Mouse (Mus musculus): Measurements from ENCODE around the gene Steap3. TPM values are rescaled to one million over a fixed set of nuclear protein-coding genes. Genes with fewer than 3 reads are reported as not detected.
"Not testable (repeated sequence)": the region's sequence is repeated elsewhere in the genome, so short reads cannot be mapped to it uniquely, and the experiment has no call there.

Steap3 gene
- polyA plus RNA-seq, 2 experiments: 38.8 to 39.1 TPM

DNA sequence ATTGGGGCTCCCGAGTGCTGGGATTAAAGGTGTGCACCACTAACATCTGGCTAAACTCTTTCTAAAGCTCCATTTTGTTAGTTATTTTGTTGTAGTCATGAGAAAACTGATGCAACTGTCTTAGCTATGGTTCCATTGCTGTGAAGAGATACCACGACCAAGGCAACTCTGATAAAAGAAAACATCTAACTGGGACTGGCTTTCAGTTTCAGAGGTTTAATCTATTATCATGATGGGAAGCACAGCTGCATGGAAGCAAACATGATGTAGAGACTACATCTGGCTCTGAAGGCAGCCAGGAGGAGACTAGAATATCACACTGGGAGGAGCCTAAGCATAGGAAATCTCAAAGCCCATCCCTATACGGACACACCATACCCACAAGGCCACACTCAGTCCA, 19.2 kb upstream of the Steap3 start:
- TF ChIP-seq EP300 (IDR thresholded peaks at IDR 0.05; ENCODE audit: low read depth): no peak
- TF ChIP-seq CTCF (IDR thresholded peaks at IDR 0.05; ENCODE audit: low read depth): no peak
- Histone ChIP-seq H3K4me3 (ENCODE audit: insufficient read depth in 1 of 2, low read depth in 2 of 2, low read length in 2 of 2) (no peak overlapping the region), H3K4me2 (ENCODE audit: low read depth) (no peak overlapping the region), H3K27ac (no peak overlapping the region), H3K9me3 (ENCODE audit: control insufficient read depth, low read length) (no peaks in the 10 kb centered on the region), H3K4me1 (replicated peaks; ENCODE audit: control insufficient read depth in 2 of 2, insufficient read depth in 2 of 2, low read length in 1 of 2) (0 out of 4 replicates have a peak, but pooled peaks cover 0 to 1% of the 10 kb centered on the region in 2 experiments), H3K27me3 (ENCODE audit: control insufficient read depth, insufficient read depth, low read length) (no peaks in the 10 kb centered on the region), H3K9ac (replicated peaks) (no peak overlapping the region), H3K36me3 (replicated peaks; ENCODE audit: control insufficient read depth, insufficient read depth, low read depth) (no peaks in the 10 kb centered on the region)
- no peak for DNase-seq (ENCODE audit: low read depth in 3 of 3, low spot score in 3 of 3)
- ATAC-seq (ENCODE audit: insufficient read depth): no peak
- 58% methylated on average over 3 of the region's 3 CpGs for WGBS (ENCODE audit: insufficient replicate concordance)

DNA sequence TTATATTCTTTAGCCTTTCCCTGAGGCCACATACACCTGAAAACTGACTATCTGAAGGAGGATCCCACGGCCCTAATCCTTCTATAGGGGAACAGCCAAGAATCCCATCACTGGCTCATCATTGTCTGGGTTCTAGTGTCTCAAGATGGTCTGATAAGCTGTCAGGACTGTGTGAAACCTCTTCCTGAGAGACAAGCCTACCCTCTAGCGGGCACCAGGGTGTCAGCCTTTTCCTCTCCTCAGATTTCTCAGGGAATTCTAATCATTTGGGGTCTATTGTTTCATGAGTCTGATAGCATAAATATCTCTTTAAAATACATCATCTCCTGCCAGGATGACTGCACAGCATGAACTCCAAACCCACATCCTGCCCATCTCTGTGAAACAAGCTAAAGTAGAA, 17.3 kb upstream of the Steap3 start:
- Histone ChIP-seq H3K36me3 (replicated peaks; ENCODE audit: control insufficient read depth, insufficient read depth, low read depth) (no peaks in the 10 kb centered on the region), H3K27ac (no peak overlapping the region), H3K4me1 (replicated peaks; ENCODE audit: control insufficient read depth in 2 of 2, insufficient read depth in 2 of 2, low read length in 1 of 2) (0 out of 4 replicates have a peak, but pooled peaks cover 0 to 1% of the 10 kb centered on the region in 2 experiments), H3K4me3 (ENCODE audit: insufficient read depth in 1 of 2, low read depth in 2 of 2, low read length in 2 of 2) (no peak overlapping the region), H3K9ac (replicated peaks) (no peak overlapping the region), H3K4me2 (ENCODE audit: low read depth) (no peak overlapping the region), H3K27me3 (ENCODE audit: control insufficient read depth, insufficient read depth, low read length) (no peaks in the 10 kb centered on the region), H3K9me3 (ENCODE audit: control insufficient read depth, low read length) (no peaks in the 10 kb centered on the region)
- TF ChIP-seq EP300 (IDR thresholded peaks at IDR 0.05; ENCODE audit: low read depth): no peak
- TF ChIP-seq CTCF (IDR thresholded peaks at IDR 0.05; ENCODE audit: low read depth): peak; percentile 28
- WGBS (ENCODE audit: insufficient replicate concordance): 26% methylated on average over 2 of the region's 2 CpGs
- ATAC-seq (ENCODE audit: insufficient read depth) (no peak), DNase-seq (ENCODE audit: low read depth in 3 of 3, low spot score in 3 of 3) (no peak)

DNA sequence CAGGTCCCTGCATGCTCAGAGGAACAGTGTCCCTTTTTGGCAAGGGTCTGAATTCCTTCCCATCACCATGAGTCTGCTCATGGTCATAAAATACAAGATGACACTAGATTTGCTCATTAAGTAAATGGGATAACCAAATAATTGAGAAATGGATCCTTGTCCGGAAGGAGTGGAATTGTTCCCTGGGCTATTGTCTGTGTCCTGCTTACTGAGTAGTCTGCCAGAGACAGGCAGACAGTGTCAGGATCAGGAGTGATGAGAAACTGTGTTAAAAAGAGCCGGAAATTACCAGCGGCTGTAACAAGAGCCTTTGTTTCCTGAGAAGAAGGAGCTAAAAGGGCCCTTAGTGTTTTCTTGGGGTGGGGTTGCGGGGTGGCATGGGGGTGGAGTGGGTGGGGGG, 15.2 kb upstream of the Steap3 start:
- H3K27me3 ChIP-seq (ENCODE audit: control insufficient read depth, insufficient read depth, low read length): no peaks in the 10 kb centered on the region; the same call in 1 of the 2 replicates
- DNase-seq (ENCODE audit: low read depth in 3 of 3, low spot score in 3 of 3) (no peak), ATAC-seq (ENCODE audit: insufficient read depth) (no peak)
- no peaks in the 10 kb centered on the region for H3K4me1 ChIP-seq (replicated peaks; ENCODE audit: control insufficient read depth in 2 of 2, insufficient read depth in 2 of 2, low read length in 1 of 2)
- H3K4me3 ChIP-seq (ENCODE audit: insufficient read depth in 1 of 2, low read depth in 2 of 2, low read length in 2 of 2): no peak overlapping the region
- no peak overlapping the region for H3K9ac ChIP-seq (replicated peaks)
- no peaks in the 10 kb centered on the region for H3K36me3 ChIP-seq (replicated peaks; ENCODE audit: control insufficient read depth, insufficient read depth, low read depth)
- 47% methylated on average over 4 of the region's 4 CpGs for WGBS (ENCODE audit: insufficient replicate concordance)
- no peak overlapping the region for H3K27ac ChIP-seq
- H3K4me2 ChIP-seq (ENCODE audit: low read depth): no peak overlapping the region
- no peaks in the 10 kb centered on the region for H3K9me3 ChIP-seq (ENCODE audit: control insufficient read depth, low read length)
- TF ChIP-seq CTCF (IDR thresholded peaks at IDR 0.05; ENCODE audit: low read depth) (no peak), EP300 (IDR thresholded peaks at IDR 0.05; ENCODE audit: low read depth) (no peak)

DNA sequence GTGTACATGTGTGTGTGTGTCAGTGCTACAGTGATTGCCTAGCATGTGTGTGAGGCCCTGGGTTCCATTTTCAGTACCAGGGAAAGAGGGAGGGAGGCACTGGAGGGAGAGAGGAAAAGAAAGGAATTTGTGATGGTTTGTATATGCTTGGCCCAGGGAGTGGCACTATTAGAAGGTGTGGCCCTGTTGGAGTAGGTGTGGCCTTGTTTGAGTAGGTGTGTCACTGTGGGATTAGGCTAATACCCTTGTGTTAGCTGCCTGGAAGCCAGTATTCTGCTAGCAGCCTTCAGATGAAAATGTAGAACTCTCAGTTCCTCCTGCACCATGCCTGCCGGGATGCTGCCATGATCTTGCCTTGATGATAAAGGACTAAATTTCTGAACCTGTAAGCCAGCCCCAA, 3.6 kb upstream of the Steap3 start:
- peaks cover 18 to 29% of the 10 kb centered on the region in 2 experiments for H3K4me1 ChIP-seq (replicated peaks; ENCODE audit: control insufficient read depth in 2 of 2, insufficient read depth in 2 of 2, low read length in 1 of 2)
- ATAC-seq (ENCODE audit: insufficient read depth): peak; percentile 60; the same call in 1 of the 2 replicates

DNA sequence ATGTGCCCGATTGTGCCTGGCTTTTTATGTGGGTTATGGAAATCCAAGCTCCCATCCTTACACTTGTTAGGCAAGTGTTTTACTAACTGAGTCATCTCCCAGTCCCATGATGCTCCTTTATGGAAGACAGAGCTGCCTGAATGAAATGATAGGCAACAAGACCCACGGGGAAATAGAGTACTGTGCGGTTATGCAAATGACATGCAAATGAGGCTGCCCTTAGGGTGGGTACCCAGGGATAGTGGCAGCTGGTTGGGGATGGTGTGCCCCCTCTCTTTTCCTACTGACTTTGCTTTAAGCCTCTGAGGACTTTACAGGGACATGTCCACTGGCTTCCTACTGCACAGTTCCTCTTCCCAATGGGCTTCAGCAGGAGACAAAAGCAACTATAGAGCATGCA, 2.7 kb upstream of the Steap3 start:
- ATAC-seq (ENCODE audit: insufficient read depth): no peak

More for the DNA sequence above, 3.6 kb upstream of the Steap3 start:
- not testable (repeated sequence) for H3K4me3 ChIP-seq (ENCODE audit: insufficient read depth in 1 of 2, low read depth in 2 of 2, low read length in 2 of 2); H3K27ac ChIP-seq; H3K27me3 ChIP-seq (ENCODE audit: control insufficient read depth, insufficient read depth, low read length); H3K36me3 ChIP-seq (replicated peaks; ENCODE audit: control insufficient read depth, insufficient read depth, low read depth); H3K9me3 ChIP-seq (ENCODE audit: control insufficient read depth, low read length); H3K4me2 ChIP-seq (ENCODE audit: low read depth); DNase-seq (ENCODE audit: low read depth in 3 of 3, low spot score in 3 of 3); H3K9ac ChIP-seq (replicated peaks)
- WGBS (ENCODE audit: insufficient replicate concordance): 83% methylated on average over 1 of the region's 1 CpGs

More for the DNA sequence above, 2.7 kb upstream of the Steap3 start:
- H3K27ac ChIP-seq: no peak overlapping the region
- WGBS (ENCODE audit: insufficient replicate concordance): 71% methylated on average over 3 of the region's 3 CpGs
- peaks cover 25 to 36% of the 10 kb centered on the region in 2 experiments for H3K4me1 ChIP-seq (replicated peaks; ENCODE audit: control insufficient read depth in 2 of 2, insufficient read depth in 2 of 2, low read length in 1 of 2)
- H3K36me3 ChIP-seq (replicated peaks; ENCODE audit: control insufficient read depth, insufficient read depth, low read depth): no peaks in the 10 kb centered on the region
- no peak overlapping the region for H3K4me3 ChIP-seq (ENCODE audit: insufficient read depth in 1 of 2, low read depth in 2 of 2, low read length in 2 of 2)
- H3K9ac ChIP-seq (replicated peaks): no peak overlapping the region
- H3K27me3 ChIP-seq (ENCODE audit: control insufficient read depth, insufficient read depth, low read length): no peaks in the 10 kb centered on the region
- no peak overlapping the region for H3K4me2 ChIP-seq (ENCODE audit: low read depth)
- DNase-seq (ENCODE audit: low read depth in 3 of 3, low spot score in 3 of 3): no peak
- no peaks in the 10 kb centered on the region for H3K9me3 ChIP-seq (ENCODE audit: control insufficient read depth, low read length)
- TF ChIP-seq CTCF (IDR thresholded peaks at IDR 0.05; ENCODE audit: low read depth) (no peak), EP300 (IDR thresholded peaks at IDR 0.05; ENCODE audit: low read depth) (no peak)
